Mouse (Mus musculus) intestine, embryonic 15.5 days (tissue): Measurements from ENCODE around the gene Zc3h13. TPM values are rescaled to one million over a fixed set of nuclear protein-coding genes. Genes with fewer than 3 reads are reported as not detected.

ENCODE experiments used
- ATAC-seq: fragments of 200-750 bp; cut with Nextera tagmentation; 2 replicates; pipeline ENCODE4 v1.8.0; 2017; ENCODE audit warnings: moderate TSS enrichment, moderate library complexity
- H3K27ac ChIP-seq: fragments of 300-500 bp; sonication (generic); 2 replicates; pipeline ENCODE4 v1.5.1; 2015; ENCODE audit warnings: mild to moderate bottlenecking, inconsistent platforms
- H3K27me3 ChIP-seq: fragments of 300-500 bp; sonication (generic); replicated peaks from 2 replicates; pipeline ENCODE4 v1.6.1; 2015; ENCODE audit warnings: inconsistent platforms
- H3K36me3 ChIP-seq: fragments of 300-500 bp; sonication (generic); 2 replicates; pipeline ENCODE4 v1.6.1; 2015; ENCODE audit warnings: inconsistent platforms
- H3K4me1 ChIP-seq: fragments of 300-500 bp; sonication (generic); replicated peaks from 2 replicates; pipeline ENCODE4 v1.6.1; 2015; ENCODE audit warnings: inconsistent platforms
- H3K4me2 ChIP-seq: fragments of 300-500 bp; sonication (generic); replicated peaks from 2 replicates; pipeline ENCODE4 v1.6.1; 2015; ENCODE audit warnings: mild to moderate bottlenecking, inconsistent platforms
- H3K4me3 ChIP-seq: fragments of 300-500 bp; sonication (generic); replicated peaks from 2 replicates; pipeline ENCODE4 v1.5.1; 2015; ENCODE audit warnings: inconsistent platforms
- H3K9ac ChIP-seq: fragments of 300-500 bp; sonication (generic); 2 replicates; pipeline ENCODE4 v1.6.1; 2015; ENCODE audit warnings: inconsistent platforms
- H3K9me3 ChIP-seq: fragments of 300-500 bp; sonication (generic); 2 replicates; pipeline ENCODE4 v1.6.1; 2016; ENCODE audit warnings: inconsistent platforms
- WGBS: fragments of 180-500 bp; shearing (Covaris S2); methylation state at CpG from one replicate; pipeline ENCODE4 v1.1.7; 2015; 5-methylcytosine and 5-hydroxymethylcytosine counted together
- polyA plus RNA-seq: library from polyadenylated mRNA; unstranded; fragments of >200 nt; fragmentation: Nextera tagmentation; extraction: Ambion mirVana; gene quantifications from 2 replicates; pipeline ENCODE4 v1.2.1, GENCODE M21; 2015

Gene Zc3h13
- polyA plus RNA-seq, 1 experiment from 2014 or later: 26.8 TPM

GRCm38 (mm10) chr14:75337884-75338283 is 53.7 kb downstream of the Zc3h13 start:
- Histone ChIP-seq H3K9ac (no peak overlapping the region), H3K4me3 (no peak overlapping the region), H3K4me1 (no peaks in the 10 kb centered on the region), H3K4me2 (no peak overlapping the region), H3K27ac (no peak overlapping the region), H3K36me3 (peaks cover 8% of the 10 kb centered on the region; the same call in 1 of the 2 replicates), H3K9me3 (no peaks in the 10 kb centered on the region), H3K27me3 (no peaks in the 10 kb centered on the region)
- no peak for ATAC-seq
- 91% methylated on average over 2 of the region's 2 CpGs for WGBS

- Histone ChIP-seq H3K4me2 (no peak overlapping the region), H3K9me3 (no peaks in the 10 kb centered on the region), H3K4me1 (no peaks in the 10 kb centered on the region), H3K4me3 (no peak overlapping the region), H3K36me3 (no peaks in the 10 kb centered on the region), H3K9ac (no peak overlapping the region), H3K27ac (no peak overlapping the region), H3K27me3 (no peaks in the 10 kb centered on the region)
- WGBS: 82% methylated on average over 5 of the region's 5 CpGs
- ATAC-seq: no peak
These were observed 61.9 kb downstream of the Zc3h13 start for GRCm38 (mm10) chr14:75346041-75346440.

GRCm38 (mm10) chr14:75351626-75352025 is 67.5 kb downstream of the Zc3h13 start:
- no peak overlapping the region for H3K9ac ChIP-seq
- no peaks in the 10 kb centered on the region for H3K4me1 ChIP-seq
- H3K4me2 ChIP-seq: no peak overlapping the region
- H3K36me3 ChIP-seq: no peaks in the 10 kb centered on the region
- H3K27me3 ChIP-seq: no peaks in the 10 kb centered on the region
- WGBS: 56% methylated on average over 4 of the region's 4 CpGs
- H3K4me3 ChIP-seq: no peak overlapping the region
- no peak for ATAC-seq
- no peaks in the 10 kb centered on the region for H3K9me3 ChIP-seq
- H3K27ac ChIP-seq: no peak overlapping the region

- Histone ChIP-seq H3K4me2 (no peak overlapping the region), H3K4me1 (no peaks in the 10 kb centered on the region), H3K27me3 (no peaks in the 10 kb centered on the region), H3K9me3 (no peaks in the 10 kb centered on the region), H3K36me3 (no peaks in the 10 kb centered on the region), H3K27ac (no peak overlapping the region), H3K9ac (no peak overlapping the region), H3K4me3 (no peak overlapping the region)
- no peak for ATAC-seq
- WGBS: 52% methylated on average over 6 of the region's 6 CpGs
These were observed 79.1 kb downstream of the Zc3h13 start for GRCm38 (mm10) chr14:75363316-75363715.

- no peak overlapping the region for H3K4me3 ChIP-seq
- ATAC-seq: no peak
- 78% methylated on average over 9 of the region's 9 CpGs for WGBS
These were observed 81.3 kb downstream of the Zc3h13 start for GRCm38 (mm10) chr14:75365301-75366035.

GRCm38 (mm10) chr14:75366741-75367140 is 82.6 kb downstream of the Zc3h13 start:
- Histone ChIP-seq H3K4me3 (no peak overlapping the region), H3K27ac (no peak overlapping the region), H3K4me2 (no peak overlapping the region), H3K9me3 (no peaks in the 10 kb centered on the region), H3K9ac (no peak overlapping the region), H3K36me3 (no peaks in the 10 kb centered on the region), H3K4me1 (no peaks in the 10 kb centered on the region), H3K27me3 (no peaks in the 10 kb centered on the region)
- 29% methylated on average over 11 of the region's 11 CpGs for WGBS
- no peak for ATAC-seq

More at GRCm38 (mm10) chr14:75365301-75366035, 81.3 kb downstream of the Zc3h13 start:
- Histone ChIP-seq H3K4me2 (no peak overlapping the region), H3K27me3 (no peaks in the 10 kb centered on the region), H3K27ac (no peak overlapping the region), H3K9ac (no peak overlapping the region), H3K36me3 (no peaks in the 10 kb centered on the region), H3K4me1 (no peaks in the 10 kb centered on the region), H3K9me3 (no peaks in the 10 kb centered on the region)

- no peak overlapping the region for H3K27ac ChIP-seq
- H3K9me3 ChIP-seq: no peaks in the 10 kb centered on the region
- H3K4me2 ChIP-seq: no peak overlapping the region
- H3K9ac ChIP-seq: no peak overlapping the region
- no peaks in the 10 kb centered on the region for H3K4me1 ChIP-seq
- no peaks in the 10 kb centered on the region for H3K36me3 ChIP-seq
- H3K27me3 ChIP-seq: no peaks in the 10 kb centered on the region
- ATAC-seq: no peak
- no peak overlapping the region for H3K4me3 ChIP-seq
- WGBS: 40% methylated on average over 3 of the region's 3 CpGs
These were observed 83.3 kb downstream of the Zc3h13 start for GRCm38 (mm10) chr14:75367503-75367902.

- Histone ChIP-seq H3K4me3 (no peak overlapping the region), H3K27ac (no peak overlapping the region), H3K9ac (no peak overlapping the region), H3K4me2 (no peak overlapping the region), H3K9me3 (no peaks in the 10 kb centered on the region), H3K27me3 (no peaks in the 10 kb centered on the region), H3K36me3 (no peaks in the 10 kb centered on the region), H3K4me1 (no peaks in the 10 kb centered on the region)
- no peak for ATAC-seq
- 75% methylated on average over 5 of the region's 5 CpGs for WGBS
These were observed 85.7 kb downstream of the Zc3h13 start for GRCm38 (mm10) chr14:75369880-75370279.

- H3K9ac ChIP-seq: no peak overlapping the region
- WGBS: 71% methylated on average over 11 of the region's 11 CpGs
- no peak overlapping the region for H3K27ac ChIP-seq
- no peak overlapping the region for H3K4me2 ChIP-seq
- H3K36me3 ChIP-seq: no peaks in the 10 kb centered on the region
- no peaks in the 10 kb centered on the region for H3K27me3 ChIP-seq
- no peak overlapping the region for H3K4me3 ChIP-seq
- no peaks in the 10 kb centered on the region for H3K4me1 ChIP-seq
- ATAC-seq: no peak
- no peaks in the 10 kb centered on the region for H3K9me3 ChIP-seq
These were observed 90.9 kb downstream of the Zc3h13 start for GRCm38 (mm10) chr14:75375006-75375598.

GRCm38 (mm10) chr14:75376256-75376655 is 92.1 kb downstream of the Zc3h13 start:
- no peaks in the 10 kb centered on the region for H3K9me3 ChIP-seq
- no peak overlapping the region for H3K27ac ChIP-seq
- 45% methylated on average over 2 of the region's 2 CpGs for WGBS

GRCm38 (mm10) chr14:75377612-75378011 is 93.4 kb downstream of the Zc3h13 start:
- no peak overlapping the region for H3K9ac ChIP-seq

More at GRCm38 (mm10) chr14:75376256-75376655, 92.1 kb downstream of the Zc3h13 start:
- Histone ChIP-seq H3K4me1 (no peaks in the 10 kb centered on the region), H3K4me2 (no peak overlapping the region), H3K36me3 (no peaks in the 10 kb centered on the region), H3K4me3 (no peak overlapping the region), H3K9ac (no peak overlapping the region), H3K27me3 (no peaks in the 10 kb centered on the region)
- ATAC-seq: no peak

More at GRCm38 (mm10) chr14:75377612-75378011, 93.4 kb downstream of the Zc3h13 start:
- H3K36me3 ChIP-seq: no peaks in the 10 kb centered on the region
- H3K4me3 ChIP-seq: no peak overlapping the region
- H3K4me1 ChIP-seq: no peaks in the 10 kb centered on the region
- H3K4me2 ChIP-seq: no peak overlapping the region
- no peaks in the 10 kb centered on the region for H3K27me3 ChIP-seq
- H3K9me3 ChIP-seq: no peaks in the 10 kb centered on the region
- H3K27ac ChIP-seq: no peak overlapping the region
- WGBS: 57% methylated on average over 7 of the region's 7 CpGs
- no peak for ATAC-seq
